Mouse (Mus musculus) neural tube, embryonic 11.5 days (tissue): ENCODE results near the gene Gnas. TPM values are rescaled to one million over a fixed set of nuclear protein-coding genes. Genes with fewer than 3 reads are reported as not detected.

ENCODE experiments used
- ATAC-seq: fragments of 200-750 bp; cut with Nextera tagmentation; 2 replicates; pipeline ENCODE4 v1.8.0; 2017; ENCODE audit warnings: moderate number of reproducible peaks, mild to moderate bottlenecking, moderate TSS enrichment, moderate library complexity; ENCODE audit not compliant: insufficient read depth, low FRiP score, low TSS enrichment
- DNase-seq: peaks from one replicate; pipeline ENCODE4 v3.0.0-alpha.2; 2015; ENCODE audit warnings: low spot score
- H3K27ac ChIP-seq: fragments of 300-500 bp; sonication (generic); 2 replicates; pipeline ENCODE4 v1.5.1; 2014; ENCODE audit warnings: low read depth, mild to moderate bottlenecking, low read length
- H3K27me3 ChIP-seq: fragments of 300-500 bp; sonication (generic); 2 replicates; pipeline ENCODE4 v1.6.1; 2014; ENCODE audit warnings: mild to moderate bottlenecking, low read length, mixed read lengths; ENCODE audit not compliant: control insufficient read depth, insufficient read depth
- H3K36me3 ChIP-seq: fragments of 300-500 bp; sonication (generic); 2 replicates; pipeline ENCODE4 v1.6.1; 2014; ENCODE audit warnings: mild to moderate bottlenecking, low read length, moderate library complexity, mixed read lengths; ENCODE audit not compliant: control insufficient read depth, insufficient read depth
- H3K4me1 ChIP-seq: fragments of 300-500 bp; sonication (generic); 2 replicates; pipeline ENCODE4 v1.6.1; 2014; ENCODE audit warnings: low read length, mixed read lengths; ENCODE audit not compliant: control insufficient read depth, insufficient read depth
- H3K4me2 ChIP-seq: fragments of 300-500 bp; sonication (generic); 2 replicates; pipeline ENCODE4 v1.6.1; 2014; ENCODE audit warnings: low read depth, mild to moderate bottlenecking, moderate library complexity
- H3K4me3 ChIP-seq: fragments of 300-500 bp; sonication (generic); 2 replicates; pipeline ENCODE4 v1.5.1; 2014; ENCODE audit warnings: low read depth, low read length
- H3K9ac ChIP-seq: fragments of 300-500 bp; sonication (generic); 2 replicates; pipeline ENCODE4 v1.6.1; 2014; ENCODE audit warnings: mild to moderate bottlenecking, low read length
- H3K9me3 ChIP-seq: fragments of 300-500 bp; sonication (generic); 2 replicates; pipeline ENCODE4 v1.6.1; 2016; ENCODE audit warnings: low read length; ENCODE audit not compliant: control insufficient read depth
- WGBS: fragments of 180-500 bp; shearing (Covaris S2); extraction: QIAGEN DNeasy Blood & Tissue Kit; methylation state at CpG from one replicate; pipeline ENCODE4 v1.1.7; 2014; 5-methylcytosine and 5-hydroxymethylcytosine counted together
- polyA plus RNA-seq: library from polyadenylated mRNA; unstranded; fragments of >200 nt; fragmentation: Nextera tagmentation; extraction: Ambion mirVana; gene quantifications from 2 replicates; pipeline ENCODE4 v1.2.1, GENCODE M21; 2014

Gnas gene
- polyA plus RNA-seq, 1 experiment from 2014 or later, result 1,351 TPM

DNA sequence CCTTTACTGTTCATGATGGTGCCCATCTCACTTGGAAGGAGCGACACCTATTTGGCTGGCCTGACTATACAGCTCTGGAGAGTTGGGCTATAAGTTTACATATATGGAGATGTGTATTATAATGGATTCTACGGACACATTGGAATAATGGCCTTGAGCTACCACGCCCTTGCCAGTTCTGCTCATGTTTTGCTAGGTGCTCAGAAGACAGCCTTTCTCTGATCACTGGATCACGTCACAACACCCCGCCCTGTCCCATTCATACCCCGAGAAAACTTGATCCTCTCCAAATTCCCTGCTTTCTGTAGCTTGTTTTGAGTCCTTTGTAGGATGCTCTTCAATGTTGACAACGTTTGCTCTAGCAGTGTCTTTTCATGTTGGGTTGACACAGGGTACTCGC is 19.9 kb upstream of the Gnas start:
- 90% methylated on average over 8 of the region's 8 CpGs for WGBS
- DNase-seq (no peak), ATAC-seq (no peak)
- peaks cover 5% of the 10 kb centered on the region; the same call in 1 of the 2 replicates for H3K4me1 ChIP-seq
- H3K27ac ChIP-seq, result no peak overlapping the region
- peaks cover 2% of the 10 kb centered on the region; the same call in 1 of the 2 replicates for H3K36me3 ChIP-seq
- no peak overlapping the region for H3K4me3 ChIP-seq
- H3K9ac ChIP-seq, result no peak overlapping the region
- no peaks in the 10 kb centered on the region for H3K9me3 ChIP-seq
- H3K27me3 ChIP-seq, result no peaks in the 10 kb centered on the region
- H3K4me2 ChIP-seq, result no peak overlapping the region

- DNase-seq (no peak), ATAC-seq (no peak)
- Histone ChIP-seq H3K4me2 (no peak overlapping the region), H3K4me3 (no peak overlapping the region), H3K9ac (no peak overlapping the region), H3K27ac (no peak overlapping the region), H3K9me3 (no peaks in the 10 kb centered on the region), H3K4me1 (no peaks in the 10 kb centered on the region), H3K36me3 (peaks cover 2% of the 10 kb centered on the region), H3K27me3 (no peaks in the 10 kb centered on the region)
- 95% methylated on average over 7 of the region's 7 CpGs for WGBS
Measured at GRCm38 (mm10) chr2:174270416-174270815, 13.7 kb upstream of the Gnas start.

DNA sequence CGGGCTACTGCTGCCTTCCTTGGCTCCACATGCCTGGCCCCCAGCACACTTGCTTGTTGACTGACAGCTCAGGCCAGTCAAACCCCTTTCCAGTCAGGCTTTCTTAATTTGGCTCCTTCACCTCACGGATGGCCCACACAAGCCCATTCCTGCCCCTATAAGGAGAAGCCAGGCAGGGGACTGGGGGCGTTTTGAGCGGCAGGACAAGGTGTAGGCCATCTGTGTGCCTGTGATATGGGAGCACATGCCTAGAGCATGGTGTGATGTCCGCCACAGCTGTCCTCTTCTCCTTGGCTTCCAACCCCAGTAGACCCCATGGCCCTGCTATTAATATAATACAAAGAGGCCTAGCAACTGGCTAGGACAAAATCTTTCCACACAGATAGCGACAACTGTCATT is 12.7 kb upstream of the Gnas start:
- no peak overlapping the region for H3K4me3 ChIP-seq
- no peaks in the 10 kb centered on the region for H3K9me3 ChIP-seq
- H3K27me3 ChIP-seq, result no peaks in the 10 kb centered on the region
- H3K27ac ChIP-seq, result no peak overlapping the region
- no peak for DNase-seq
- H3K9ac ChIP-seq, result no peak overlapping the region
- no peak overlapping the region for H3K4me2 ChIP-seq
- H3K36me3 ChIP-seq, result peaks cover 4% of the 10 kb centered on the region
- H3K4me1 ChIP-seq, result no peaks in the 10 kb centered on the region
- no peak for ATAC-seq
- 86% methylated on average over 6 of the region's 6 CpGs for WGBS

GRCm38 (mm10) chr2:174273131-174273530 is 11.0 kb upstream of the Gnas start:
- no peak overlapping the region for H3K9ac ChIP-seq
- no peaks in the 10 kb centered on the region for H3K27me3 ChIP-seq
- H3K4me2 ChIP-seq, result no peak overlapping the region
- ATAC-seq (no peak), DNase-seq (no peak)
- peaks cover 2% of the 10 kb centered on the region; the same call in 1 of the 2 replicates for H3K36me3 ChIP-seq
- 84% methylated on average over 5 of the region's 5 CpGs for WGBS
- no peaks in the 10 kb centered on the region for H3K4me1 ChIP-seq
- no peak overlapping the region for H3K4me3 ChIP-seq
- no peaks in the 10 kb centered on the region for H3K9me3 ChIP-seq
- no peak overlapping the region for H3K27ac ChIP-seq

DNA sequence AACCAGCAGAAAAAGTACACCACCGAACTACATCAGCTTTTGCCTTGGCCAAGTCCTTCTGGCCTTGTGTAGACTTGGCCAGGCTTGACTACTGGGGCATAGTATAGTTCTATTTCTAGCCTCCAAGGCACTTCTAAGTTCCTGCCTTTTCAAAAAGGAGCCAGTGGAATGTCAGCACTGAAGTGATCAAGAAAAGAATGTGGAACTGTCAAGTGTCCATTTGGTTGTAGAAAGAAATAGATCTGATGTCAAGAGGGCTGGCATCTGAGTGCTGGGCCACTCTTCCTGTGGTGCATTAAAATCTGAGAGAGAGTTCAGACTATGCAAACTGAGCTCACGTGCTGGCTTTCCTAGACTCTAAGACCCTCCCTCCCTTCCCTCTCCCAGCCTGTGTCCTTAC is 10.2 kb upstream of the Gnas start:
- WGBS, result 83% methylated on average over 2 of the region's 2 CpGs
- DNase-seq, result no peak
- Histone ChIP-seq H3K9ac (no peak overlapping the region), H3K27me3 (no peaks in the 10 kb centered on the region), H3K4me1 (no peaks in the 10 kb centered on the region), H3K27ac (no peak overlapping the region), H3K4me2 (no peak overlapping the region), H3K9me3 (no peaks in the 10 kb centered on the region), H3K4me3 (no peak overlapping the region), H3K36me3 (peaks cover 2% of the 10 kb centered on the region; the same call in 1 of the 2 replicates)
- ATAC-seq, result no peak

DNA sequence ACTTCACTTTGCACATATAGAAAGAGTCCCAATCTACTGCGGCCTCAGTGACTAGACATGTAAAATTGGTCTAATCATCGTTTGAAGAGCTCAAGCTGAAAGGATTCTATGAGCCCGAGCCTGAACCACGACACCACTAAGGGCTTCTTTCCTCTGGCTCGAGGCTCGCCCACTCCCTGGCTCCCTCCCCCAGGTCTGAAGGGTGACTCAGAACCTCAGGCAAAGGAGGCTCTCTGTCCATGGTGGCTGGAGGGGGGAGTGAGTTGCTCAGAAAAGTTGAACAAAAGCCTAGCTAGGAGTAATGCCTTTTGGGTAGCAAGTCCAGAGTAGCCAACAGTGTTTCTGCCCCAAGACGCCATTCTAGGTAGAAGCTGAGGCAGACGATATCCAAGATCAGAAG is 4.3 kb upstream of the Gnas start:
- ATAC-seq (no peak), DNase-seq (no peak)
- H3K27ac ChIP-seq, result no peak overlapping the region
- no peak overlapping the region for H3K4me3 ChIP-seq
- no peak overlapping the region for H3K9ac ChIP-seq
- H3K4me2 ChIP-seq, result no peak overlapping the region
- 88% methylated on average over 8 of the region's 8 CpGs for WGBS
- H3K27me3 ChIP-seq, result 0 out of 2 replicates have a peak, but pooled peaks cover 2% of the 10 kb centered on the region
- no peaks in the 10 kb centered on the region for H3K4me1 ChIP-seq
- peaks cover 13% of the 10 kb centered on the region for H3K36me3 ChIP-seq
- 0 out of 2 replicates have a peak, but pooled peaks cover 2% of the 10 kb centered on the region for H3K9me3 ChIP-seq

GRCm38 (mm10) chr2:174283341-174283740 is 779 bp upstream of the Gnas start:
- ATAC-seq, result no peak
- Histone ChIP-seq H3K9me3 (peaks cover 18% of the 10 kb centered on the region), H3K27ac (no peak overlapping the region), H3K4me1 (no peaks in the 10 kb centered on the region), H3K36me3 (peaks cover 29% of the 10 kb centered on the region), H3K4me2 (peak overlapping the region; percentile 55), H3K27me3 (peaks cover 30% of the 10 kb centered on the region), H3K9ac (no peak overlapping the region), H3K4me3 (0 out of 2 replicates have a peak overlapping the region, but pooled peaks have one; percentile 33)
- DNase-seq, result no peak
- 46% methylated on average over 11 of the region's 11 CpGs for WGBS

DNA sequence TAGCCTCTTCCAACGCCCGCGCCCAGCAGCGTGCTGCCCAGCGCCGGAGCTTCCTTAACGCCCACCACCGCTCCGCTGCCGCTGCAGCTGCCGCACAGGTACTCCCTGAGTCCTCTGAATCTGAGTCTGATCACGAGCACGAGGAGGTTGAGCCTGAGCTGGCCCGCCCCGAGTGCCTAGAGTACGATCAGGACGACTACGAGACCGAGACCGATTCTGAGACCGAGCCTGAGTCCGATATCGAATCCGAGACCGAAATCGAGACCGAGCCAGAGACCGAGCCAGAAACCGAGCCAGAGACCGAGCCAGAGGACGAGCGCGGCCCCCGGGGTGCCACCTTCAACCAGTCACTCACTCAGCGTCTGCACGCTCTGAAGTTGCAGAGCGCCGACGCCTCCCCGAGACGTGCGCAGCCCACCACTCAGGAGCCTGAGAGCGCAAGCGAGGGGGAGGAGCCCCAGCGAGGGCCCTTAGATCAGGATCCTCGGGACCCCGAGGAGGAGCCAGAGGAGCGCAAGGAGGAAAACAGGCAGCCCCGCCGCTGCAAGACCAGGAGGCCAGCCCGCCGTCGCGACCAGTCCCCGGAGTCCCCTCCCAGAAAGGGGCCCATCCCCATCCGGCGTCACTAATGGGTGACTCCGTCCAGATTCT is 812 bp downstream of the Gnas start:
- Histone ChIP-seq H3K4me3 (peak overlapping the region; percentile 33), H3K27ac (0 out of 2 replicates have a peak overlapping the region, but pooled peaks have one; percentile 0), H3K36me3 (peaks cover 29% of the 10 kb centered on the region), H3K27me3 (peaks cover 32% of the 10 kb centered on the region), H3K4me2 (peak overlapping the region; percentile 55), H3K9me3 (peaks cover 18% of the 10 kb centered on the region), H3K4me1 (no peaks in the 10 kb centered on the region), H3K9ac (peak overlapping the region; percentile 23)
- DNase-seq (peak; percentile 55), ATAC-seq (peak; percentile 49; the same call in 1 of the 2 replicates)
- WGBS, result 43% methylated on average over 55 of the region's 58 CpGs

GRCm38 (mm10) chr2:174285921-174286470 is 1.9 kb downstream of the Gnas start:
- Histone ChIP-seq H3K36me3 (peaks cover 28% of the 10 kb centered on the region), H3K9ac (no peak overlapping the region), H3K9me3 (peaks cover 18% of the 10 kb centered on the region), H3K4me3 (peak overlapping the region; percentile 33), H3K27me3 (peaks cover 32% of the 10 kb centered on the region), H3K4me1 (no peaks in the 10 kb centered on the region), H3K4me2 (peak overlapping the region; percentile 55; the same call in 1 of the 2 replicates), H3K27ac (no peak overlapping the region)
- DNase-seq (no peak), ATAC-seq (no peak)
- 56% methylated on average over 34 of the region's 34 CpGs for WGBS
